Mouse (Mus musculus): ENCODE data around the gene Unc5cl.
A peak's percentile ranks its signal among the peaks of the same experiment; 100 is the strongest.

Unc5cl gene

GRCm38 (mm10) chr17:48454688-48455087 lies at the start of gene Unc5cl:
TSS of gene Unc5cl (plus strand) at chr17:48454901.
- DNase-seq (ENCODE audit: low spot score in 2 of 2) = no peak

GRCm38 (mm10) chr17:48407154-48407553 lies 47.5 kb upstream of the Unc5cl start:
- no peak for DNase-seq (ENCODE audit: low spot score in 2 of 2)

GRCm38 (mm10) chr17:48407910-48408525 lies 46.7 kb upstream of the Unc5cl start:
- DNase-seq (ENCODE audit: low spot score in 2 of 2) = no peak

GRCm38 (mm10) chr17:48408526-48409291 lies 46.0 kb upstream of the Unc5cl start:
- DNase-seq (ENCODE audit: low spot score in 2 of 2) = peak; percentile 60 to 64

GRCm38 (mm10) chr17:48409380-48410298 lies 45.1 kb upstream of the Unc5cl start, which contains the start of the genes Nfya and Oard1:
TSS of gene Nfya (minus strand) at chr17:48409906.
TSS of gene Oard1 (plus strand) at chr17:48410014.
- DNase-seq (ENCODE audit: low spot score in 2 of 2) = peak; percentile 99 to 100

GRCm38 (mm10) chr17:48410299-48410785 lies 44.4 kb upstream of the Unc5cl start:
- DNase-seq (ENCODE audit: low spot score in 2 of 2) = no peak

GRCm38 (mm10) chr17:48411241-48411640 lies 43.5 kb upstream of the Unc5cl start:
- DNase-seq (ENCODE audit: low spot score in 2 of 2) = no peak

- DNase-seq (ENCODE audit: low spot score in 2 of 2) = no peak
These were observed 38.7 kb upstream of the Unc5cl start for GRCm38 (mm10) chr17:48416011-48416410.

GRCm38 (mm10) chr17:48416425-48417195 lies 38.1 kb upstream of the Unc5cl start:
- peak; percentile 68 to 80 for DNase-seq (ENCODE audit: low spot score in 2 of 2)

GRCm38 (mm10) chr17:48417521-48417920 lies 37.2 kb upstream of the Unc5cl start:
- DNase-seq (ENCODE audit: low spot score in 2 of 2) = no peak

- DNase-seq (ENCODE audit: low spot score in 2 of 2) = no peak
These were observed 36.5 kb upstream of the Unc5cl start for GRCm38 (mm10) chr17:48418174-48418573.

GRCm38 (mm10) chr17:48418781-48419180 lies 35.9 kb upstream of the Unc5cl start:
- no peak for DNase-seq (ENCODE audit: low spot score in 2 of 2)

- no peak for DNase-seq (ENCODE audit: low spot score in 2 of 2)
These were observed 35.1 kb upstream of the Unc5cl start for GRCm38 (mm10) chr17:48419571-48419970.

GRCm38 (mm10) chr17:48424237-48424636 lies 30.5 kb upstream of the Unc5cl start:
- DNase-seq (ENCODE audit: low spot score in 2 of 2) = no peak

- DNase-seq (ENCODE audit: low spot score in 2 of 2) = no peak
These were observed 28.7 kb upstream of the Unc5cl start for GRCm38 (mm10) chr17:48425823-48426612.

GRCm38 (mm10) chr17:48426991-48427750 lies 27.5 kb upstream of the Unc5cl start:
- no peak for DNase-seq (ENCODE audit: low spot score in 2 of 2)

GRCm38 (mm10) chr17:48427852-48428530 lies 26.7 kb upstream of the Unc5cl start:
- no peak for DNase-seq (ENCODE audit: low spot score in 2 of 2)

GRCm38 (mm10) chr17:48430394-48430793 lies 24.3 kb upstream of the Unc5cl start:
- no peak for DNase-seq (ENCODE audit: low spot score in 2 of 2)

- DNase-seq (ENCODE audit: low spot score in 2 of 2) = no peak
These were observed 23.6 kb upstream of the Unc5cl start for GRCm38 (mm10) chr17:48431054-48431453.
